Mouse (Mus musculus) right cerebral cortex, adult 2 months (tissue): ENCODE measurements around the gene Mrpl52.
A peak's percentile ranks its signal among the peaks of the same experiment; 100 is the strongest.

Experiments
- DNase-seq, 2 experiments: peaks; one replicate each; pipeline ENCODE4 v3.0.0; 2021 to 2022; ENCODE audit warnings: low spot score in 2 of 2

Gene Mrpl52

GRCm38 (mm10) chr14:54412000-54412576 lies 14.6 kb upstream of the Mrpl52 start:
- DNase-seq, result no peak

DNA sequence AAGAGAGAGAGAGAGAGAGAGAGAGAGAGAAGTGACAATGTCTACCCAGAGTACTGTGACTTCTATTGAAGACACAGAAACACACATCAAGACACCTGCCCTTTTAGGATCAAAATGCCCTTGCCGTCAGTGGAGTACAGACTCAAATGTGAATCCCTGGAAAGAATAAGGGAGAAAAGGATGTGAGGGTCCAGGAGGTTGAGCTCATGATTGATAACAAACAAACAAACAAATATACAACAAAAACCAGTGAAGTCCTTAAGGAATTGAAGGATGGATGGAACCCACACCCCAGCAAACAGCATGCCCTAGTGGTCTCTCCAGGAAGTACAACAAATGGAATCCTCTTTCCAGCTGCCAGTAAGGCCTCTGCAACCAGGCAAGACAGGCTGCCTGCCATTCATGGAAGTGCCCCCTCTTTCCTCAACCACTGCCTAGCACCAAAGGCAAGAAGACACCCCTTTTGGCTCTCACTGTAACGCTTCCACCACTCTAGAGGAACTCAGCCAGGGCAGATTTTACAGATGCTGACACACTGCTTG lies 14.0 kb upstream of the Mrpl52 start:
- peak; percentile 42 to 70 for DNase-seq

DNA sequence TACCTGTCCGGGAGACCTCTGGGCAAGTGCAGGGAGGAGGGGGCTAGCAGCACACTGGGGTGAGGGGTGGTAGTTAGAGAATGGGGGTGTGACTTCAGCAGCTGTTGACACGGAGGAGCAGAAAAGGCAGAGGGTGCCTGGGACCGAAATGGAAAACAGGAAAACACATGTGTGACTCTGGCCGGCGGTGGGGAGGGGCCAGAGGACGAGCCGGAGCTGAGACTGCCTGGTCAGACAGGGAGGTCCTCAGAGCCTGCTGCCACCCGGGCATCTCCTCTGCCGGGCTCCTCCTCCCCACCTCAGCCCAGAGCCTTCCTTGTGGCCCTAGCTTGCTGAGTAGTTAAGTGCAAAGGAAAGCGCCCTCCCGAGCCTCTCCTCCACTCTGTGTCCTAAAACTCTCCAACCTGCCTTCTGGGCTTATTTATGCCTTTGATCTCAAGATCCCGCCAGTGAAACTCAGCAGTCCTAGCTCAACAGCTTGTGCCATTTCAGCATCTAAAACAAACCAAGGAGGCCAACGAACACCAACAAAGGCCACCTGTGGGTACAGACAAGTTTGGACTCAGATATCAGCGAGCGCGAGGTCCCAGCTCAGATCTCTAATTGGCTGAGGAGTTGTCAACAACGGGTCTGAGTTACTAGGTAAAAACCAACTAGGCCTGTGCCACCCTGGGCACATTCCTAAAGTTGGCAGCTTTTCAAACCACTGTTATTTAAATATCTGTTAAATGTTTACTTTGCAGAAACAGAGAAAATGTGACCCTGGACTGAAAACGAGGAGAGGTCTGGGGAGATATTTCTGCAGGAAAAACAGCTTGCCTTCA lies 12.6 kb upstream of the Mrpl52 start:
- DNase-seq, result no peak

DNA sequence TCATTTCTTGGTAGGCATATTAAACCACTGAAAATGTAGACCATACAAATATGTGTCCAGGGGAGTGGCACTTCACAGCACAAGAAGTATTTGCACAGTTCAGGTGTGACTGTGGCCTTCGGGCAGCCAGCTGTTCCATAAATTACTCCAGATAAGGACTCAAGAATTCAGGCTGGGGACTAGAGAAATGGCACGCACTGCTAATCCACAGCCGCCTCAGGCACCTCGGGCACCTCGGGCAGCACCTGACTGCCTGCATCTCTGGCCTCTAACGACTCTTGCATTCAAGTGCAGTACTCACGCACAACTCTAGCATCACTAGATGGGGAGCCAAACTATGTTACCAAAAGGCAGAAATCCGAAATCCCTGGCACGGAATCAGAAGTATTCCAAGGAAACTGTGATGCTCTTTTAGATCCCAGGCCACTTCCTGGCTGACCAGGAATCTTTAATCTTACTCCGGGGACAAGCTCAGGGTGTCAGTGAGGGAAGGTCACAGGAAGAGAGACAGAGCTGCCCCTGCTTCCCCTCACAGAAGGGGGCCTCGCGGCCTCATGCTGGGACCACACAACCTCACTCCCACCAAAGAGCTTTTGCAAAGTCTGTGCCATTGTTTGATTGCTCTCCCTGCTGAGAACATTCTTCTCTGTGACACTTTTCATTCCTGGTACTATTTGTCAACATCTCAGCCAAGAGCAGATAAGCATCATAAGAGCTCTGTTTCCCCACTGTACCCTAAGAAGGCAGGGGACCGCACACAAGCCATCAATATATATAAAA lies 11.3 kb upstream of the Mrpl52 start:
- DNase-seq, result no peak

DNA sequence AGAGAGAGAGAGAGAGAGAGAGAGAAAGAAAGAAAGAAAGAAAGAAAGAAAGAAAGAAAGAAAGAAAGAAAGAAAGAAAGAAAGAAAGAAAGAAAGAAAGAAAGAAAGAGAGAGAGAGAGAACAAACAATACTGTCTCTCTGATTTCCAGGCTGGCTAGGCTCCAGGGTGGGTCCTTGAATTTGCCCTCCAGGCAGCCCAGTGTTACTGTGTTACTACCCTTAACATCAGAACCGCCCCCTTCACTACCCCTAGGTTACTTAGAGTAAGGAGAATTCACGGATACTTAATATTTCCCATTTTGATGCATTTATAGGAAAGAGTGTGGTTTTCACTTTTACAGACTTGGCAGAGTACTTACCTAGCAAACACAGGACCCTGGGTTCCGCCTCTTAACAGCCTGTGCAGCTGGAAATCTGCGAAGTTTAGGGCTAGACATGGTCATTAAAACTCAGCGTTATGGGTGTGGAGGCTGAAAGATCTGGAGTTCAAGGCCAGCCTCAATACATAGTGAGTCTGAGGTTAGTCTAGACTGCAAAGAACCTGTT lies 10.4 kb upstream of the Mrpl52 start:
- no peak for DNase-seq

- no peak for DNase-seq
Measured at GRCm38 (mm10) chr14:54416830-54417229, 9.9 kb upstream of the Mrpl52 start.

GRCm38 (mm10) chr14:54417623-54418081 lies 9.1 kb upstream of the Mrpl52 start, which contains the start of gene Slc7a7:
Gene Slc7a7, minus strand, starts transcription at chr14:54417780.
- DNase-seq, result no peak

DNA sequence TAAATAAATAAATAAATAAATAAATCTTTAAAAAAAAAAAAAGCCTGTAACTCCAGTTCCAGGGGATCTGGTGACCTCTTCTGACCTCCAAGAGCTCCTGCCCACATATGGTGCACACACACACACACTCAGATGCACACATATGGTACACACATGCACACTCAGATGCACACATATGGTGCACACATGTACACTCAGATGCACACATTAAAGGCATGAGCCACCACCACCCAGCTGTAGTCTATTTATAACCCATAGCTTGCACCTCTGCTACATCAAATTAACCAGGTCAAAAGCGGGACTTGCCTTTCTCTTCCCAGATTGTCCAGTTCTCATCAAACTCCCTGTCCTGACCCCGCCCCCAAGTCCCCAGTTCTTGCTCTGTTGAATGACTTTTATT lies 5.7 kb upstream of the Mrpl52 start:
- no peak for DNase-seq

DNA sequence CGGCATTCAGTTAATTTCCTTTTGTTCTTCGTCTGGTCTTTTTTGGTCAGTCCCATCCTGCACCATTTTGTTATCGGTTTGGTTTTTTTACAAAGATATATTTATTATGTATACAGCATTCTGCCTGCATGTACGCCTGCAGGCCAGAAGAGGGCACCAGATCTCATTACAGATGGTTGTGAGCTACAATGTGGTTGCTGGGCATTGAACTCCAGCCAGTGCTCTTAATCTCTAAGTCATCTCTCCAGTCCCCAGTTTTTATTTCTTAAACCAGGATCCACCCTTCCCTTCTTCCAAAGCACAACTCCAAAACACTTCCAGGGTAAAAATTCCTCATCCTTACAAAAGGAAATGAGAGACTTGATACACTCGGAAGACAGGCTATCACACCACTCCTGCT lies 3.3 kb upstream of the Mrpl52 start:
- DNase-seq, result no peak

DNA sequence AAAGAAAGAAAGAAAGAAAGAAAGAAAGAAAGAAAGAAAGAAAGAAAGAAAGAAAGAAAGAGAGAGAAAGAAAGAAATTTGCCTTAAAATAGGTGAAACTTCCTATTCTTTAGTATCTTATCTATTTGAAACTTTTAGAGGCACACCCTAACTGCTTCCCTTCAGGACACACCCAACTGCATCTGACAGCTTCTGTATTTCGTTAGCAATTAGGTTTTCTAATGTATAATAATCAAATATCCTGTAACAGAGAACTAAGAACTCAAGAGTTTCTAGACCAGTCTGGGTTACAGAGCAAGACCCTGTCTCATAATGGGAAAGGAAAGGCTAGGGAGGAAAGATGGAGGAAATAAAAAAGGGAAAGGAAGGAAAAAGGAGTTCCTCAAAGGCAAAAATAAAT lies 2.1 kb upstream of the Mrpl52 start:
- no peak for DNase-seq

GRCm38 (mm10) chr14:54425540-54425939 lies 1.2 kb upstream of the Mrpl52 start:
- DNase-seq, result no peak

- no peak for DNase-seq
Measured at GRCm38 (mm10) chr14:54426003-54426688, 563 bp upstream of the Mrpl52 start.

DNA sequence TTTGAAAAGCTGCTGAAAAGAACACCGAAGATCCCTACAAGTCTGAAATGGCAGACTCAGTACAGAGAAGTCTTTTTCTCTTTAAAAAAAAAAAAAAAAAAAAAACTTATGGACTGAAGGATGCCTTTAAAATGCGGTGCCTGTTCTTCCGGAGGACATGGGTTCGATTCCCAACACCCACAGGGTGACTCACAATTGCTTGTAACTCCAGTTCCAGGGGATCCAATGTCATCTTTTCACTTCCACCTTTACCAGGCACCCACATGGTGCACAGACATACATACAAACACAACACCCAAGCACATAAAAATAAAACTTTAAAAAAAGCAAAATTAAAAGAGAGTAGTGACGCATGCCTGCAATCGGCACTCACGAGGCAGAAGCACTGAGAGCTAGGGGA lies 987 bp downstream of the Mrpl52 start:
- DNase-seq, result no peak

DNA sequence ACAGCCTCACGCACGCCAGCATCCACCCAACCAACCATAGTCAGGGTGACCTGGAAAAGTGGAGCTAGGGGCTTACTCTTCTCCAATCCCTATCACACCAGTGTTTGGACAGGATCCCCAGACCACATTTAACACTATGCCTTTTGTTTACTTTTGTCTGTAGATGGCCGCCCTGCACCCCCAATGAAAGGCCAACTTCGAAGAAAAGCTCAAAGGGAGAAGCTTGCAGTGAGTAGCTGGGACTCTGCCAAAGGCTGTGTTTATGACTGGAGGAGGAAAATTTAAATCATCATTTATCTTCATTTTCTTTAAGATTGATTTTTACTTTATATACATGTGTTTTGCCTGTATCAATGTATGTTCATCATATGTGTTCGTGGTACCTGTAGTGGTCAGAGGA lies 1.7 kb downstream of the Mrpl52 start:
- DNase-seq, result no peak

DNA sequence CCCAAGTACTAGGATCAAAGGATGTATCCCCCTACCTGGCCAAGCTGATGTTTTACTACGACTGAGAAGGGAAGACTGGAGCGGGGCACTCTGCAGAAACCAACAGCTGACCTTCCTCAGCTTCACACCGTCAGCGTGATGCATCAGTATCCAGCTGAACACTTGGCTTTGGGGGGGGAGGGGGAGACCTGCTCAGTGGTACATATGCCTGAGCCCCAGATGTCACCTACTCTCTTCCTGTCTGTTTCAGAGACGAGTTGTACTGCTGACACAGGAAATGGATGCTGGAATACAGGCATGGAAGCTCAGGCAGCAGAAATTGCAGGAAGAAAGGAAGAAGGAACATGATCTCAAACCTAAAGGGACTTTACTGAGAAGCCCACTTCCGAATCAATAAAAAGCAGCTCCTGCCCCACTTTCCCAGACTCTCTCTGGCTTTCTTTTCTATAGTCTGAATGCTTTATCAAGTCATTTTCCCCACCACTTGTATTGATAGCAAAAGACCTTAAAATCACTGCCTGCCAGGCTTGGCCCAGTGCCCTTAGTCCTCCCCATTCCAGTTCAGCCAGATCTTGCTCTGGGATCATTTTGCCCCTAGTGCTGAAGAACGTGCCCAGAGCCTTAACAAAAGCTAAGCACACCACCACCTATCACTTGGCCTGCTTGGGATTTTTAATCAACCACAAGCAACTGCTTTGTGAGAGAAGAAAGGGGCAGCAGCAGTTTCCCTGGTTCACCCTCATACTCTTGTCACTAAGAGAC lies 2.8 kb downstream of the Mrpl52 start:
- no peak for DNase-seq

DNA sequence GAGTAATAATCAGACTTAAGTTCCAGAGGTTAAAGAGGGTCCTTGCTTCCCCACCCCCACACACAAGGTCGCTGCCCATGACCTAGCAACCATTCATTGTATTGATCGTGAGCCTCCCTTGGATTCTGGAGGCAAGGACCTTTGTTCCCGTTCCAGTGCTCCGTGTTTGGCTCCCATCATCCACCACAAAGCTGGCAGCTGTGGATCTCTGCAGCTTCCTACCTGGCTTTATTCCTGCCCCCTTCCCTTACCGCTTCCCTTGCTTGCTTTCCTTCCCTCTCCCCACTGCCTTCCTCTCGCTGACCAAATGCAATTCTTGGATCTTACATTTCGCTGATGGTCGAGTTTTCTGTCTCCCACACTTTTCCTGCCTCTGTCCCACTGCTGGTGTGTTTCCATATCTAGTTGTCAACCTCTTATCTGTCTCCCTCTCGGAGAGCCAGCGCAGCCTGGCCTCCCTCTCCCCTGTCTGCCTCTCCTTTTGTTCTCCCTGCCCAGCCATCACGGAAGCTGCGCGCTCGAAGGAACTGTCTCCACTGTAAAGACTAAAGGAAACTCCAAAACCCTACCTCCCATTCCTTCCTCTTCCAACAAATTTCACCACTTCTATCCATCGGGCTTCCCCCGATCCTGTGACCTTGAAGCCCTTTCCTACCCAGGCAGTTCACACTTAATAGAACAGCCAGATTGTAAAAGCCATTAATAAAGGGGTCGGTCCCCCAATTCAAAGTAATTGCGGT lies 3.9 kb downstream of the Mrpl52 start:
- no peak for DNase-seq

DNA sequence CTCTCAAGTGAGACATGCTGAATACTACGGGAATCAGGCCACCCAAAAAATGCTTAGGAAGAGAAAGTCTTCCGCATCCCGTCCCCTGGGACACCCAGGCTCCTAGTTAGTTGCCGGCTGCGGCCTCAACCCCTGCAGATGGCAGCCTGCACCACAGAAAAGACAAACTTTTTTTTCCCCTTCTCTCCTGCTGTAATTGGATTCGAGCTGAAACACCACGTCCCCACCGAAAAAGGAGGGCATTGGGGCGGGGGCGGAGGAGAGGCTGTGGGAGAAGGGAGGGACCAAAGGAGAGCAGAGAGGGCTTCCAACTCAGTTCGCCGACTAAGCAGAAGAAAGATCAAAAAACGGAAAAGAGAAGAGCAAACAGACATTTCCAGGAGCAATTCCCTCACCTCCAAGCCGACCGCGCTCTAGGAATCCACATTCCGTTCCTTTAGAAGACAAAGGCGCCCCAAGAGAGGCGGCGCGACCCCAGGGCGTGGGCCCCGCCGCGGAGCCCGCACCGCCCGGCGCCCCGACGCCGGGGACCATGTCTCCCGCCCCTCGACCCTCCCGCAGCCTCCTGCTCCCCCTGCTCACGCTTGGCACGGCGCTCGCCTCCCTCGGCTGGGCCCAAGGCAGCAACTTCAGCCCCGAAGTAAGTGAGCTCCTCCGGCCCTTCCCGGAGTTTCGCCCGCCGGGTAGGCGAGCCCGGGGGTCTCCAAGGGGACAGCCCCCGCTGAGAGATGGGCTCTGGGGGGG lies 4.8 kb downstream of the Mrpl52 start, which contains the start of gene Mmp14:
Gene Mmp14 (plus strand): TSS at position 279 of the 744 bp plus-strand sequence.
- peak; percentile 41 to 58 for DNase-seq

DNA sequence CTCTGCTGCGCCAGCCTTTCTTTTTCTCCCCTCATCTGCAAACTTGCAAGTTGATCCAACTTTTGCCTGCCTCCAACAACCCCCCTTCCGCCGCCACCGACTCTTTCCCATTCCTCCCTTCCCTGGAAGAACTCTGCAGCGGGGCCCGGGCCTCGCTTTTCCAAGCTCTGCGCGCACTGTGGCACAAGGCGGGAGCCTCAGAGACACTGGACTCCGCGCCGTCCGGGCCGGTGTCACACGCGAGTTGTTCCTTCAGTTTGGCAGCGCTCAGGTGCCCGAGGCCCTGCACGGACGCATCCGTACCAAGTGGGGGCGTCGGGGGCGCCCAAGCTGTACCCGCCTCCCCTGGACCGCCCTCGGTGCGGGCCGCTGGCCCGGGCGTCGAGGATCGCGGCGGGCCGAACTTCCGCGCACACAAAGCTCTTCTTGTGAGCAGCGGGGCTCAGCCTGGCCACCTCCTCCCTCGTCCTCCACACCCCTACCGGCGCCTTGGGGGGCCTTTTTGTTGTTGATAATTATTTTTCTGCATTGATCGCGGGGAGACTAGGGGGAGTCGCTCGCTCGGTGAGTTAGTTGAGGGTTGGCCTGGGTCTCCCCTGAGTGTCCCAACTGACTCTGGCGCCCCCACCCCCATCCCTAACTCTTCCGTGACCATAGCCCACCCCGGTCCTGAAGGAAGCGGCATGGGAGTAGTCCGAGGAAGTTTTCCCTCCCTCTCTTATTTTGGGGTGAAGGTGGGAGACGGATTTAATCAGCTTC lies 5.5 kb downstream of the Mrpl52 start:
- no peak for DNase-seq
